Mouse (Mus musculus): ENCODE measurements around the gene Traf3ip3. TPM values are rescaled to one million over a fixed set of nuclear protein-coding genes. Genes with fewer than 3 reads are reported as not detected.

The Traf3ip3 gene
- polyA plus RNA-seq, 1 experiment from 2014 or later: 2.3 TPM

GRCm38 (mm10) chr1:193198312-193198711 is 3.2 kb downstream of the Traf3ip3 start:
- no peaks in the 10 kb centered on the region for H3K36me3 ChIP-seq (ENCODE audit: control insufficient read depth, insufficient read depth, low read length)
- WGBS: 79% methylated on average over 2 of the region's 2 CpGs
- no peak for DNase-seq (ENCODE audit: low spot score)
- H3K27ac ChIP-seq (ENCODE audit: low read depth, low read length): no peak overlapping the region
- no peak overlapping the region for H3K4me2 ChIP-seq (replicated peaks; ENCODE audit: low read depth, low read length)
- H3K9ac ChIP-seq (ENCODE audit: low read depth, low read length): no peak overlapping the region
- ATAC-seq (ENCODE audit: low FRiP score): no peak
- no peaks in the 10 kb centered on the region for H3K4me1 ChIP-seq (replicated peaks; ENCODE audit: control insufficient read depth, insufficient read depth, low read length)
- H3K9me3 ChIP-seq (ENCODE audit: control insufficient read depth, low read length): no peaks in the 10 kb centered on the region
- H3K4me3 ChIP-seq (ENCODE audit: low read depth, low read length): no peak overlapping the region
- H3K27me3 ChIP-seq (ENCODE audit: control insufficient read depth, insufficient read depth, low read length): no peaks in the 10 kb centered on the region

- Histone ChIP-seq H3K9me3 (ENCODE audit: control insufficient read depth, low read length) (no peaks in the 10 kb centered on the region), H3K4me1 (replicated peaks; ENCODE audit: control insufficient read depth, insufficient read depth, low read length) (no peaks in the 10 kb centered on the region), H3K4me2 (replicated peaks; ENCODE audit: low read depth, low read length) (no peak overlapping the region), H3K27me3 (ENCODE audit: control insufficient read depth, insufficient read depth, low read length) (no peaks in the 10 kb centered on the region), H3K4me3 (ENCODE audit: low read depth, low read length) (no peak overlapping the region), H3K36me3 (ENCODE audit: control insufficient read depth, insufficient read depth, low read length) (no peaks in the 10 kb centered on the region), H3K9ac (ENCODE audit: low read depth, low read length) (no peak overlapping the region), H3K27ac (ENCODE audit: low read depth, low read length) (no peak overlapping the region)
- no peak for DNase-seq (ENCODE audit: low spot score)
- ATAC-seq (ENCODE audit: low FRiP score): no peak
- WGBS: 93% methylated on average over 18 of the region's 18 CpGs
Measured at GRCm38 (mm10) chr1:193197494-193198205, 3.9 kb downstream of the Traf3ip3 start.

DNA sequence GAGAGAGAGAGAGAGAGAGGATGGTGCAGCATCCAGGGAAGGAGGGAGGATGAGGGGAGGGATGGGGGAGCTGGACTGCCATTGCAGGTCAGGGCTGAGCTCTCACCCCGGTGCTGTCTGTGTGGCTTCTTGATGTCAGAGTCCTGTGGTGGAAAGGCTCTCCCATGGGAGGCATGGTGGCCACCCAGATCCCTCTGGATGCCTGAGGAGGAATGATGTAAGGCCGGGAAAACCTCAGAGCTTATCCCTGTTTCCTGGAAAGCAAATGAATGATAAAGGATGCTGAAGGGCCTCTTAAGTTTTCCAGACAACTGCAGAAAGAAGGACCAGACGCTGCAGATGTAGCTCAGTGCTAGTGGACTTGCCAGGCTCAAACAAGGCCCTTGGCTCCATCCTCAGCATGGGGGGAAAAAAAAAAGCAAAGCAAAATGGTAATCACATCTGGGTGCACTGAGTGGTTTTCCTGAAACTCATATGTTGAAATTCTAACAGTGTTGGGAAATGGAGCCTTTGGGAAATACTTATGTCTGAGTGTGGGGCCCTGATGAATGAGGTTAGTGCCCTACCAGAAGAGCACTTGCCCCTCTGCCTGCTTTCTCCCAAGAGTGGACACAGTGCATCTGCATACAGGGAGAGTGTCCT is 6.2 kb downstream of the Traf3ip3 start:
- WGBS: 68% methylated on average over 3 of the region's 3 CpGs
- ATAC-seq (ENCODE audit: low FRiP score) (no peak), DNase-seq (ENCODE audit: low spot score) (no peak)
- H3K36me3 ChIP-seq (ENCODE audit: control insufficient read depth, insufficient read depth, low read length): no peaks in the 10 kb centered on the region
- no peak overlapping the region for H3K4me3 ChIP-seq (ENCODE audit: low read depth, low read length)
- no peaks in the 10 kb centered on the region for H3K9me3 ChIP-seq (ENCODE audit: control insufficient read depth, low read length)
- no peaks in the 10 kb centered on the region for H3K27me3 ChIP-seq (ENCODE audit: control insufficient read depth, insufficient read depth, low read length)
- no peaks in the 10 kb centered on the region for H3K4me1 ChIP-seq (replicated peaks; ENCODE audit: control insufficient read depth, insufficient read depth, low read length)
- no peak overlapping the region for H3K4me2 ChIP-seq (replicated peaks; ENCODE audit: low read depth, low read length)
- no peak overlapping the region for H3K9ac ChIP-seq (ENCODE audit: low read depth, low read length)
- no peak overlapping the region for H3K27ac ChIP-seq (ENCODE audit: low read depth, low read length)

GRCm38 (mm10) chr1:193194416-193195140 is 6.9 kb downstream of the Traf3ip3 start:
- Histone ChIP-seq H3K4me3 (ENCODE audit: low read depth, low read length) (no peak overlapping the region), H3K27ac (ENCODE audit: low read depth, low read length) (no peak overlapping the region), H3K4me1 (replicated peaks; ENCODE audit: control insufficient read depth, insufficient read depth, low read length) (no peaks in the 10 kb centered on the region), H3K9ac (ENCODE audit: low read depth, low read length) (no peak overlapping the region), H3K9me3 (ENCODE audit: control insufficient read depth, low read length) (no peaks in the 10 kb centered on the region), H3K27me3 (ENCODE audit: control insufficient read depth, insufficient read depth, low read length) (no peaks in the 10 kb centered on the region), H3K36me3 (ENCODE audit: control insufficient read depth, insufficient read depth, low read length) (no peaks in the 10 kb centered on the region), H3K4me2 (replicated peaks; ENCODE audit: low read depth, low read length) (no peak overlapping the region)
- DNase-seq (ENCODE audit: low spot score) (no peak), ATAC-seq (ENCODE audit: low FRiP score) (no peak)
- 81% methylated on average over 3 of the region's 3 CpGs for WGBS

- Histone ChIP-seq H3K4me1 (replicated peaks; ENCODE audit: control insufficient read depth, insufficient read depth, low read length) (no peaks in the 10 kb centered on the region), H3K9ac (ENCODE audit: low read depth, low read length) (no peak overlapping the region), H3K9me3 (ENCODE audit: control insufficient read depth, low read length) (no peaks in the 10 kb centered on the region), H3K27me3 (ENCODE audit: control insufficient read depth, insufficient read depth, low read length) (no peaks in the 10 kb centered on the region), H3K27ac (ENCODE audit: low read depth, low read length) (no peak overlapping the region), H3K4me2 (replicated peaks; ENCODE audit: low read depth, low read length) (no peak overlapping the region), H3K36me3 (ENCODE audit: control insufficient read depth, insufficient read depth, low read length) (no peaks in the 10 kb centered on the region), H3K4me3 (ENCODE audit: low read depth, low read length) (no peak overlapping the region)
- ATAC-seq (ENCODE audit: low FRiP score) (no peak), DNase-seq (ENCODE audit: low spot score) (no peak)
- 87% methylated on average over 7 of the region's 7 CpGs for WGBS
Measured at GRCm38 (mm10) chr1:193191675-193192283, 9.7 kb downstream of the Traf3ip3 start.

- no peaks in the 10 kb centered on the region for H3K4me1 ChIP-seq (replicated peaks; ENCODE audit: control insufficient read depth, insufficient read depth, low read length)
- H3K4me2 ChIP-seq (replicated peaks; ENCODE audit: low read depth, low read length): no peak overlapping the region
- H3K27me3 ChIP-seq (ENCODE audit: control insufficient read depth, insufficient read depth, low read length): no peaks in the 10 kb centered on the region
- no peak for ATAC-seq (ENCODE audit: low FRiP score)
- no peak for DNase-seq (ENCODE audit: low spot score)
- no peak overlapping the region for H3K9ac ChIP-seq (ENCODE audit: low read depth, low read length)
- no peak overlapping the region for H3K27ac ChIP-seq (ENCODE audit: low read depth, low read length)
- WGBS: 52% methylated on average over 3 of the region's 3 CpGs
- no peaks in the 10 kb centered on the region for H3K36me3 ChIP-seq (ENCODE audit: control insufficient read depth, insufficient read depth, low read length)
- no peak overlapping the region for H3K4me3 ChIP-seq (ENCODE audit: low read depth, low read length)
- no peaks in the 10 kb centered on the region for H3K9me3 ChIP-seq (ENCODE audit: control insufficient read depth, low read length)
Measured at GRCm38 (mm10) chr1:193189771-193190170, 11.7 kb downstream of the Traf3ip3 start.

- Histone ChIP-seq H3K27me3 (ENCODE audit: control insufficient read depth, insufficient read depth, low read length) (no peaks in the 10 kb centered on the region), H3K27ac (ENCODE audit: low read depth, low read length) (no peak overlapping the region), H3K4me1 (replicated peaks; ENCODE audit: control insufficient read depth, insufficient read depth, low read length) (no peaks in the 10 kb centered on the region), H3K4me3 (ENCODE audit: low read depth, low read length) (no peak overlapping the region), H3K9me3 (ENCODE audit: control insufficient read depth, low read length) (no peaks in the 10 kb centered on the region), H3K9ac (ENCODE audit: low read depth, low read length) (no peak overlapping the region), H3K36me3 (ENCODE audit: control insufficient read depth, insufficient read depth, low read length) (no peaks in the 10 kb centered on the region), H3K4me2 (replicated peaks; ENCODE audit: low read depth, low read length) (no peak overlapping the region)
- DNase-seq (ENCODE audit: low spot score): peak; percentile 49
- peak; percentile 70; the same call in 1 of the 2 replicates for ATAC-seq (ENCODE audit: low FRiP score)
- 45% methylated on average over 9 of the region's 9 CpGs for WGBS
Measured at GRCm38 (mm10) chr1:193189151-193189621, 12.3 kb downstream of the Traf3ip3 start.

DNA sequence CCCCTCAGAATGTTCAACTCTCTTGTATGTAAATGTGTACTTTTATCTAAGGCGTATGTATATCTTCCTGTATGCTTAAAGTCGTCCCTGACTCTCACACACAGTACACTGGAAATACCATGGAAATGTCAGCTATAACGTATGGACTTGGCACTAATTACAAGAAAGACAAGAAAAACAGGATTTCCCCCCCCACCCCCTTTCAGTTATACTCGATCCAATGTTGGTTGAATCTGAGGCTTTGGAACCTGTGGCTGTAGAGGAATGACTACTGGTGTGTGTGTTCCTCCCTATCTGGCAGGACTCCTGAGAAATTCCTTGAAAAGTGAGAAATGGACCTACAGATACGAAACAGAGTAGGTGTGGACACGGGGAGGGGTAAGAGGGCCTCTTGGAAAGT is 13.2 kb downstream of the Traf3ip3 start:
- H3K27me3 ChIP-seq (ENCODE audit: control insufficient read depth, insufficient read depth, low read length): no peaks in the 10 kb centered on the region
- ATAC-seq (ENCODE audit: low FRiP score): no peak
- no peak for DNase-seq (ENCODE audit: low spot score)
- H3K36me3 ChIP-seq (ENCODE audit: control insufficient read depth, insufficient read depth, low read length): no peaks in the 10 kb centered on the region
- no peaks in the 10 kb centered on the region for H3K4me1 ChIP-seq (replicated peaks; ENCODE audit: control insufficient read depth, insufficient read depth, low read length)
- no peaks in the 10 kb centered on the region for H3K9me3 ChIP-seq (ENCODE audit: control insufficient read depth, low read length)
- no peak overlapping the region for H3K9ac ChIP-seq (ENCODE audit: low read depth, low read length)
- WGBS: 90% methylated on average over 6 of the region's 6 CpGs
- no peak overlapping the region for H3K4me2 ChIP-seq (replicated peaks; ENCODE audit: low read depth, low read length)
- no peak overlapping the region for H3K4me3 ChIP-seq (ENCODE audit: low read depth, low read length)
- no peak overlapping the region for H3K27ac ChIP-seq (ENCODE audit: low read depth, low read length)

Data from hindbrain, embryonic 11.5 days (tissue).